Mouse (Mus musculus) adrenal gland, adult (tissue): ENCODE measurements around the gene Plk2.
"Not testable (repeated sequence)": the region's sequence is repeated elsewhere in the genome, so short reads cannot be mapped to it uniquely, and the experiment has no call there.

ENCODE experiments used
- DNase-seq, 2 experiments: peaks; one replicate each; pipeline ENCODE4 v3.0.0; 2022 to 2023; ENCODE audit warnings: low spot score in 1 of 2; ENCODE audit not compliant: inconsistent age in 2 of 2

Gene Plk2

DNA sequence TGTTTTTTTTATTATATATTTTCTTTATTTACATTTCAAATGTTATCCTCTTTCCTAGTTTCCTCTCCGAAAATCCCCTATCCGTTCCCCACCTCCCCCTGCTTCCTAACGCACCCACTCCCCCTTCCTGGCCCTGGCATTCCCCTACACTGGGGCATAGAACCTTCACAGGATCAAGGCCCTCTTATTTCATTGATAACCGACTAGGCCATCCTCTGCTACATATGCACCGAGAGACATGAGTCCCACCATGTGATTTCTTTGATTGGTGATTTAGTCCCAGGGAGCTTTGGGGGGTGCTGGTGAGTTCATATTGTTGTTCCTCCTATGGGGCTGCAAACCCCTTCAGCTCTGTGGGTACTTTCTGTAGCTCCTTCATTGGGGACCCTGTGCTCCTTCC lies 9.8 kb downstream of the Plk2 start:
- not testable (repeated sequence) for DNase-seq

DNA sequence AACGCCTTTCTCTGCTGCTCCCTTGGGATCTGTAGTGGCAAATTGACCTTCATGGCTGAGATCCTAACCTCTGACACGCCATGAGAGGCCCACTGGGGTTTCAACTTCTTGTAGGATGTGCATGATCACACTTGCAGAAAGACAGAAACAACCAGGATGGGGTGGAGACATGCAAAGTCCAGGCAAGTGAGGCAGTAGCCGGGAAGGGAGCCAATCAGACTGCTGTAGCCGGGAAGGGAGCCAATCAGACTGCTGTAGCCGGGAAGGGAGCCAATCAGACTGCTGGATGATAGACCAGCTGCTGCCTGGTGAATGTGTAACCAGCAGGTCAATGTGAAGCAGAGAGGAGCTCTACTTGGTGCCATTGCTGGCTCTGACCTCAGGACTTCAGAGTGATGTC lies 11.3 kb downstream of the Plk2 start:
- DNase-seq = no peak

DNA sequence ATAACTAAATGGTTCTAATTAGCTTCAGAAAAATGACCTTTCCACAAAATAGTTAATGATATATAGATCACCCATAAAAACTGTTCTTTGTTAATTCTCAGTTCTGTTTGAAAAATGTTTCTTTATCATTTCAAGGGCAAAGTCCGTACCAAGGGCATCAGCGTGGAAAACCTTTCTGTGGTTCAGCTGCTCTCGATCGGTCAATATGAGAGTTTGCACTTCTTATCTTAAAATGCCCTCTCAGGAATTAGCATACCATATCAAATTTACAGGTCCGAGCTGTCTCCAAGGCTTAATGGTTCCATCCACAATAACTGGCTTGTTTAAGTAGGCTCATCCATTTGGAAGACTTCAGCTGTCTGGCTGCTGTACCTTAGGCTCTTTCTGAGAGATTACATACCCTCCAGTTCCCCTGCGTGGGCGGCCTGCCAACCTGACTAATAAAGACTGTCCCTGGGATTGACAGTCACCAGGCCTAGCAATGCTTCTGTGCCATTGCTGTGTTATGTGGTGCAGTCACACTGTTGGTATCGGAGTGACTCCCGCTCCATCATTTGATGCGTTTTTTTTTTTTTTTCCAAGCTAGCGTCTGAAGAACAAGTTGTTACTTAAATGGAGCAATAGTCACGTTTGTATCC lies 17.8 kb downstream of the Plk2 start:
- peak; percentile 52 to 86 for DNase-seq

DNA sequence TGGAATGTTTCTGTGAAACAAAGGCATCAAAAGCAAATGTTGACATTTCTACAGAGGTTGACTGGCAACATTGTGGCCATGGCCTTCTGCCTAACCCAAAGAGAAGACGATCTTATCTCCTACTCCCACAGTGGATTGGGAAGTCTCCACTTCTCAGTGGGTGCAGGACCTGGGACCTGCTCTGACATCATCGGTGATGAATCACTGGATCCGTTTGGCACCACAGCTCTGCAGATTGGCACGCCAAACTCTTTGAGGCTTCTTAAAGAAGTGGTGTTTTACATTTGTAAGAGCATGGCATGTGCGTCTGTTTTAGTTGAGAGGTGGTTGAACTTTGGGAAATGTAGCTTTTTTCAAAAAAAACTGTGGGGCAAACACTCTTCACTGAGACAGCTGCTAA lies 23.8 kb downstream of the Plk2 start:
- DNase-seq = peak; percentile 15 to 74

DNA sequence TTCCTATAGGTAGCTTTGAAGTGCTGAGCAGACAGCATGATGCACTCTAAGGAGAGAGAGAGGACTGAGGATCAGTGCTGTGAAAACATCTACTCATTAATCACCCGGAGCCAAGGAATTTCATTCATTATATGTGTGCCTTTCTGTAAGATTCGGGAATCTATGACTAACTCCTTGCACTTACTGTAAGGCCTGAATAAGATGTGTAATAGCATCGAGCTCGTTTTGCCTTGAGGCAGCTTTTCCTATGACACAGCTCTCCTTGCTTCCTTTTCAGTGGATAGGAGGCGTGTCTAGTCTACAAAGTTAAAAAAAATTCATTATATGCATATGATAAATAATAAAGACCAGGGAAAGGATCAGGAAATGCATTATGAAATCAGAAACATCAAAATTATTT lies 24.8 kb downstream of the Plk2 start:
- no peak for DNase-seq

DNA sequence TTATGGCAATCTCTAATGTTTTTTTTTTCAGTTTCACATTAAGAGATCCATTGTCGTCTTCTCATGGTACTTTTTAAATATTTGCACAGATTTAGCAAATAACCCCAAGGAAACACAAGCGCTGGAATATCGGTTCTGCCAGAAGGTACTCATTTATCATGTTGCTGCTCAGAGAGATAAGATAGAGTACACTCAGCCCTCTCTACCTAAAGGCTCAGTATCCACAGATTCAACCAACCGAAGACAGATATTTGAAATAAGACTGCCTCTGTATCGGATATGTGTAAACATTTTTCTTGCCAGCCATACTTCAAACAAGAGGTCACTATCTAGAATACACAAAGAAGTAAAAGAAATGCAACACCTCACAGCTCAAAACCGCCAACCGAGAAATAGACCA lies 27.6 kb downstream of the Plk2 start:
- no peak for DNase-seq

DNA sequence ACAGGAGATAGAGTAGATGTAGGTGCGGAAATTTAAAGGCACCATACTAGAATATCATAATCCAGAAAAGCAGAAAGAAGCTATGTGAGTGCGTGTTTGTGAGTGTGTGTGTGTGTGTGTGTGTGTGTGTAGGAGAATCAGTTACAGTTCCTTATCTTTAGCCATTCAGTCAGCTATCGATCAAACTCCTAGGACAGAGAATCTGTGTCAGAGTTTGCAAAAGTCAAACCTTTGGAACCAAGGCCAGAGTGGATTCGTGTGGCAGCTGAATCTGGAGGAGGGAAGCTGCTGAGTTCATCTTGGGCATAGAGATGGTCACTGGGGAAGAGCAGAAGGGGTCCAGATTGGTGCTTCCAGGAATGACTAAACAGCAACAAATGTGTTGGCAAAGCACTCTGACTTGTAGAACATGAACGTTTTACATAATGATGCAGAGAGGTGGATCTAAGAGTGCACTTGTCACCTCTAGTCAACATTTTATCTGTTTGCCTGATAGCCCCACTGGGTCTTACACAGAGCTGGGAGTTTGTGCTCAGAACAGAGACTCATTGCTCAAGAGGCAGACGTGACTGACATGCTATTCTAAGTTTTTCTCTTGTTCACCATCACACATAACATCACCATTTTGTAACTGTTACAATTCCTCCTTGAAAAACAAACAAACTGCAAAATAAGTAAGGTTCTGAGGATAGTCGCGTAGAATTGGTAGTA lies 30.8 kb downstream of the Plk2 start:
- no peak for DNase-seq

DNA sequence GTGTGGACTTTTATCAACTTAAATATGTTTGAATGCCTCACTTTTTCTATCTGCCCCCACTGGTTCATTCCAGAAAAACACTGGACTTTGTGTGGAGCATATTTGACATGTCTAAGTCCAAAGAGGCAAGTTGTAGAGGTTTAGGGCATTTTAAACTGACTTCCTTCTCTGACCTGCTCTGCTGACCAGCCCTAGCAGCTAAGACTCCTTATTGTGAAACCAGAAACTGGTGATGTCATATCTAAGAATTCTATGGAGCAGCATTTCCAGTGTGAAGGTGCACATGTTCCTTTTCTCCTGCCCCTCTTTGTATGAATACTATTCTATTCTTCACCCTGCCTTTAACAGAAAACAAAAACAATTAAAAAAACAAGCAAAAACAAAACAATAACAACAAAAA lies 36.5 kb downstream of the Plk2 start:
- no peak for DNase-seq

DNA sequence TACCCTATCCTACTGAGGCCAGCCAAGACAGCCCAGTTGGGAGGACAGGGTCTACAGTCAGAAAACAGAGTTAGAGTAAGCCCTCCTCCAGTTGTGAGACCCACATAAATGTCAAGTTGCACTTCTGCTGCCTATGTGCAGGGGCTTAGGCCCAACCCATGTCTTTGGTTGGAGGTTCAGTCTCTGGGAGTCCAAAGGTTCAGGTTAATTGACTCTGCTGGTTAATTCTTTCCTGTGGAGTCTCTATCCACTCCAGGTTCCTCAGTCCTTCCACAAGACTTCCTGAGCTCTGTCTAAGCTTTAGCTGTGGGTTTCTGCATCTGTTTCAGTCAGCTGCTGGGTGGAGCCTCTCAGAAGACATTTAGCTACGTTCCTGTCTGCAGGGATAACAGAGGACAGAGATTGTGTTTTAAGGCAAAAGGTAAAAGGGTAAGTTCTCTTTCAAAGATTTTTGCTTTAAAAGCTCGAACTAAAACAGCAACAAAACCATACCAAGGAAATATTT lies 37.3 kb downstream of the Plk2 start:
- DNase-seq = no peak

DNA sequence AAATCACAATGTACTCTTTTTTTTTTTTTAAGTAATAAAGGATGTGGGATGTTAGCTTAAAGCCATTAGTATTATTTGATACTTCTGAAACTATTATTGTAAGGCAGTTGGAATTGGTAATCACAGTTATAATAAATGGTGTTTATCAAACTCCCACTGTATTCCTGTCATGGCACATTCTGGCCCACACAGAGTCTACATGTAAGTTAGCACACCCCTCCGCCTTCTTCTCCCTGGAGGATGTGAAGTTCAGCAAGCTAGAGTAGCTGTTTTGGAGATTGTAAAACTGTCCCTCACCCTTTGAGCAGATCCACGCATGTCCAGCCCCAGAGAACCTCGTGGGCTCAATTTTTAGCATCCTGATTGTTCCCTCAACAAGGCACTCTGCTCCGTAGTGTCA lies 37.8 kb downstream of the Plk2 start:
- no peak for DNase-seq

DNA sequence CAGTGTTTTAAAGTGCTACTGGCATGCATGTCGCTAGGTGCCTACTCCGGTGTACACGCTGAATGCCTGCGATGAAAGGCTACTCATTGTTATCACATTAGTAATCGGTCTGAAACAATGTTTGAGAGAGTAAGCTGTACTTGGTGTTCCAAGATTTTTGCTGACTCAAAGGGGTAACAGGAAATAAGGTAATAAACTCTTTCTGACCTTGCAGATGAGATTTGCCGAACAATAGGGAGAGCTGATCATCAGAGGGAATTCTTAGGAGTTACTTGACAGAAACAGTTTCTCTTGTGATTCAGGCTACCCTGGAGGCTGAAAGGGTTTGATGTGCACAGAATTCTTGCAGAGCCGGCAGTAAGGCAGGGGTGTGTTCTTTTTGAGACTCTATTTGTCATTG lies 41.8 kb downstream of the Plk2 start:
- no peak for DNase-seq

DNA sequence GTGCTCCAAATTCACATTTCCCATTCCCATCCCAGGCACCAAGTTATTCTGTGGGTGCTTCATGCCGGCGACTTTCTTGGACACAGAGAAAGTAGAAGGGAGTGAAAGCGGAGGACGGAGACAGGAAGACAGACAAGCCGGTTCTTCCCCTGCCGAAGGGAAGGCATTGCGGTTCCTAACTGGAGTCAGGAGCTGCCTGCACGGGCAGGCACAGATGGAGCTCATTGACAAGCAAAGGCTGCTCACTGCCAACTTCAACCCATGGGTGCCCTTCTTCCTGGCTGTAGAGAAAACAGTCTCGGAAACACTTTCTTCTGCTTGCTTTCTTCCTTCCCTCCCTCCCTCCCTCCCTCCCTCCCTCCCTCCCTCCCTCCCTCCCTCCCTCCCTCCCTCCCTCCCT lies 43.8 kb downstream of the Plk2 start:
- DNase-seq = no peak

DNA sequence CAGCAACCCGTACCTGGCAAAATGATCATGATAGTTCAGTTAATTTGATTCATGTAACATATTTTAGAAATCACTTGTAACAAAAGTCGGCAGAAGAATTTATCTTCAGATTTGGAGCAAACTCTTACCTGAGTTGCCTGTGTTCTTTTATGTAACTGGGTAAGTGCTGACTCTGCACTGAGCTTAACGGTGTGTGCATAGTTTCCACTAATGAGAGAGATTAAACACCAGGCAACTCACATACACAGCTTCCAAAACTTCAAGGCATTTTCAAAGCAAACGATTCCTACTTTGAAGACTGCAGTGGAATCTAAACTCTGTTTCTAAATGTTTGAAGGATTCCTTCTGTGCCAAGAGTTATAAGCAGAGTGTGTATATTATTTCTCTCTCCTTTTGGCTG lies 49.5 kb downstream of the Plk2 start:
- DNase-seq = no peak

DNA sequence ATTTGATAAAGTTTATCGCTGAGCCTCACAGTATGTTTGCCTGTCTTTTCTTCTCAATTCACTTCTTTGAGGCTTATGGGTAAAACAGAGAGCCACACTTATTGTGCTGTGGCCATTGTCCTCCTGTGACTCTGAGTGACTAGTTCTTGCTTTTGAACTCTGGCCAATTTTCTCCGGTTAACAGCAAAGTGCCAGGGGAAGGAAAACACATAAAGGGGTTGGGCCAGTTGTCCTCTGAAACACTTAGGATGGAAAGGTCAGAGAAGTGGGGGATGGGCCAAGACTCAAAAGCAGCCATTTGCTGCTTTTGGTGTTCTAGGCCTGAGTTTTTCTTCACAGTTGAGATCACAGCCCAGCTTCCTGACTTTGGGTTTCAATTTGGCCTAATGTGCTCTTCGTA lies 50.0 kb downstream of the Plk2 start:
- peak in 1 of 2 experiments; percentile 49 for DNase-seq

DNA sequence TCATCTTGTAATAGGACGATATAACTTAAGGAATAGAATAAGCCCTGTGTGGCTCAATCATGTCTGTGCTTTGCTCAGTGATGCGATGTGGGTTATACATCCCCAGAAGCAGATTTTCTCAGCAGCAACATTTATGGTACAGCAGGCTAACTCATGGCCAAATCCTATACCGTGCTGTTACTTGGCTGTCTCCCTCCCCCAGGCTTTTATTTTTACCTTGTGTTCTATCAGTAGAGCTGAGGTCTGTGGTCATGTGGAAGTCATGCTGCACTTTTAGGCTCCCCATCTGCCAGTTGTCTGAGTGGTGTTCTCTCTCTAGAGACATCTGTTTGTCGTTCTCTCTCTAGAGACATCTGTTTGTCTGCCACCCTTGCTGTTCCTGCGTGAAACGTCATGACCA lies 51.6 kb downstream of the Plk2 start:
- no peak for DNase-seq

DNA sequence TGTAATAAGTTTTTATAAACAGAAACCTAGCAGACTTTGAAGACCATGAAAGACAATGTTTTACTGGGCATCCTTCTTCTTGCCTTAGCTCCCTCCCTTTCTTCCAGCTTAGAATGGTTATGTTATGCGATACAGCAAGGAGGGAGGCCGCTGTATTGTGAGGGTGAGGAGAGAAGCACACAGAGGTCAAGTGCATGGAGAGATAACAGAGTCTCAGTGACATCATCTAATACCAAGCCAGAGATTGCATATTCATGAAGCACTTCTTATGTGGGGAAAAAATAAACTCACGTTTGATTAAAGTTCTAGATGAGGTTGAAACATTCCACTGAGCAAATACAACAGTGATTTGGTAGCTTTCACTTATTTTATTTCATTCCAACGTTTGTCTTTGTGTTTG lies 55.2 kb downstream of the Plk2 start:
- no peak for DNase-seq
